Mouse (Mus musculus) intestine, embryonic 16.5 days (tissue): ENCODE data around the gene Kel. TPM values are rescaled to one million over a fixed set of nuclear protein-coding genes. Genes with fewer than 3 reads are reported as not detected.
A peak's percentile ranks its signal among the peaks of the same experiment; 100 is the strongest.

ENCODE experiments used
- ATAC-seq: fragments of 200-750 bp; cut with Nextera tagmentation; 2 replicates; pipeline ENCODE4 v1.8.0; 2017; ENCODE audit warnings: moderate TSS enrichment, moderate library complexity
- H3K27ac ChIP-seq: fragments of 300-500 bp; sonication (generic); 2 replicates; pipeline ENCODE4 v1.5.1; 2014; ENCODE audit warnings: mild to moderate bottlenecking, low read length
- H3K27me3 ChIP-seq: fragments of 300-500 bp; sonication (generic); replicated peaks from 2 replicates; pipeline ENCODE4 v1.6.1; 2014; ENCODE audit warnings: low read length, control low read depth, mixed read lengths; ENCODE audit not compliant: control insufficient read depth, insufficient read depth
- H3K36me3 ChIP-seq: fragments of 300-500 bp; sonication (generic); 2 replicates; pipeline ENCODE4 v1.6.1; 2014; ENCODE audit warnings: low read length, control low read depth; ENCODE audit not compliant: control insufficient read depth, insufficient read depth
- H3K4me1 ChIP-seq: fragments of 300-500 bp; sonication (generic); 2 replicates; pipeline ENCODE4 v1.6.1; 2014; ENCODE audit warnings: low read length, control low read depth, mixed read lengths; ENCODE audit not compliant: control insufficient read depth, insufficient read depth
- H3K4me2 ChIP-seq: fragments of 300-500 bp; sonication (generic); 2 replicates; pipeline ENCODE4 v1.6.1; 2014; ENCODE audit warnings: low read depth, low read length, control low read depth
- H3K4me3 ChIP-seq: fragments of 300-500 bp; sonication (generic); 2 replicates; pipeline ENCODE4 v1.5.1; 2014; ENCODE audit warnings: mild to moderate bottlenecking, low read length
- H3K9ac ChIP-seq: fragments of 300-500 bp; sonication (generic); 2 replicates; pipeline ENCODE4 v1.6.1; 2014; ENCODE audit warnings: low read depth, low read length
- H3K9me3 ChIP-seq: fragments of 300-500 bp; sonication (generic); 2 replicates; pipeline ENCODE4 v1.6.1; 2016; ENCODE audit warnings: low read length, control low read depth; ENCODE audit not compliant: control insufficient read depth
- WGBS: fragments of 180-500 bp; shearing (Covaris S2); extraction: QIAGEN DNeasy Blood & Tissue Kit; methylation state at CpG from one replicate; pipeline ENCODE4 v1.1.7; 2014; 5-methylcytosine and 5-hydroxymethylcytosine counted together
- polyA plus RNA-seq: library from polyadenylated mRNA; unstranded; fragments of >200 nt; fragmentation: Nextera tagmentation; extraction: Ambion mirVana; gene quantifications from 2 replicates; pipeline ENCODE4 v1.2.1, GENCODE M21; 2015

The Kel gene
- polyA plus RNA-seq, 1 experiment from 2014 or later = 5.5 TPM

GRCm38 (mm10) chr6:41658487-41658886, 45.7 kb downstream of the Kel start:
- no peak for ATAC-seq
- Histone ChIP-seq H3K27me3 (no peaks in the 10 kb centered on the region), H3K27ac (no peak overlapping the region), H3K9me3 (no peaks in the 10 kb centered on the region), H3K4me2 (no peak overlapping the region), H3K4me1 (no peaks in the 10 kb centered on the region), H3K36me3 (no peaks in the 10 kb centered on the region), H3K9ac (no peak overlapping the region), H3K4me3 (no peak overlapping the region)
- 62% methylated on average over 1 of the region's 1 CpGs for WGBS

GRCm38 (mm10) chr6:41654648-41655047, 49.5 kb downstream of the Kel start:
- no peak overlapping the region for H3K27ac ChIP-seq
- no peak for ATAC-seq
- no peaks in the 10 kb centered on the region for H3K36me3 ChIP-seq
- no peaks in the 10 kb centered on the region for H3K4me1 ChIP-seq
- H3K9me3 ChIP-seq = no peaks in the 10 kb centered on the region
- no peaks in the 10 kb centered on the region for H3K27me3 ChIP-seq
- 77% methylated on average over 8 of the region's 8 CpGs for WGBS
- no peak overlapping the region for H3K4me3 ChIP-seq
- no peak overlapping the region for H3K4me2 ChIP-seq
- no peak overlapping the region for H3K9ac ChIP-seq

- Histone ChIP-seq H3K4me1 (no peaks in the 10 kb centered on the region), H3K27ac (no peak overlapping the region), H3K4me3 (no peak overlapping the region), H3K27me3 (no peaks in the 10 kb centered on the region), H3K9me3 (no peaks in the 10 kb centered on the region), H3K9ac (no peak overlapping the region), H3K36me3 (no peaks in the 10 kb centered on the region), H3K4me2 (no peak overlapping the region)
- 91% methylated on average over 5 of the region's 5 CpGs for WGBS
- no peak for ATAC-seq
Measured at GRCm38 (mm10) chr6:41653173-41653572, 51.0 kb downstream of the Kel start.

DNA sequence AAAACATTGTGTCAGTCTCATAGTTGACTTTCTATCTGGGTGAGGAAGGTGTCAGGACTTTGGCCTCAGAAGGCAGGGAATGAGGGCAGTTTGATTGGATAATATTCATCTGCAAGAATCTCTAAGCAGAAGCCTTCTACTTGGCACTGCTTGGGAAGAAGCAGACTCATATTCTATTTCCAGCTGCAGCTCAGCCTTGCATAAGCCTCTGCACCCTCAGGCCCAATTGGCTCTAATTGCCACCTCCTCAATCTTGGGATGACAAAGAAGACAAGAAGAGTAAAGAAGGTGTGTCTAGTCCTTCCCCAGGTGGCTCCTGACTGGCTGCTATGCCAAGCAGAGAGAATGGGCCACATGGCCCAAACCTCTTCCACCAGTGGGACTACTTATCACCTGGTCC, 57.5 kb downstream of the Kel start:
- ATAC-seq = no peak
- no peaks in the 10 kb centered on the region for H3K27me3 ChIP-seq
- no peaks in the 10 kb centered on the region for H3K9me3 ChIP-seq
- H3K9ac ChIP-seq = no peak overlapping the region
- no peak overlapping the region for H3K4me2 ChIP-seq
- H3K27ac ChIP-seq = no peak overlapping the region
- no peak overlapping the region for H3K4me3 ChIP-seq
- no peaks in the 10 kb centered on the region for H3K4me1 ChIP-seq
- H3K36me3 ChIP-seq = no peaks in the 10 kb centered on the region

- H3K4me3 ChIP-seq = no peak overlapping the region
- ATAC-seq = no peak
- WGBS = 90% methylated on average over 3 of the region's 3 CpGs
Measured at GRCm38 (mm10) chr6:41646220-41646619, 57.9 kb downstream of the Kel start.

GRCm38 (mm10) chr6:41643227-41643626, 60.9 kb downstream of the Kel start:
- Histone ChIP-seq H3K4me3 (no peak overlapping the region), H3K27ac (no peak overlapping the region), H3K4me2 (no peak overlapping the region), H3K36me3 (no peaks in the 10 kb centered on the region), H3K27me3 (no peaks in the 10 kb centered on the region), H3K9me3 (no peaks in the 10 kb centered on the region), H3K4me1 (no peaks in the 10 kb centered on the region), H3K9ac (no peak overlapping the region)
- WGBS = 89% methylated on average over 3 of the region's 3 CpGs
- peak; percentile 11; the same call in 1 of the 2 replicates for ATAC-seq

More at GRCm38 (mm10) chr6:41646220-41646619, 57.9 kb downstream of the Kel start:
- Histone ChIP-seq H3K9me3 (no peaks in the 10 kb centered on the region), H3K4me1 (no peaks in the 10 kb centered on the region), H3K9ac (no peak overlapping the region), H3K36me3 (no peaks in the 10 kb centered on the region), H3K27ac (no peak overlapping the region), H3K4me2 (no peak overlapping the region), H3K27me3 (no peaks in the 10 kb centered on the region)

DNA sequence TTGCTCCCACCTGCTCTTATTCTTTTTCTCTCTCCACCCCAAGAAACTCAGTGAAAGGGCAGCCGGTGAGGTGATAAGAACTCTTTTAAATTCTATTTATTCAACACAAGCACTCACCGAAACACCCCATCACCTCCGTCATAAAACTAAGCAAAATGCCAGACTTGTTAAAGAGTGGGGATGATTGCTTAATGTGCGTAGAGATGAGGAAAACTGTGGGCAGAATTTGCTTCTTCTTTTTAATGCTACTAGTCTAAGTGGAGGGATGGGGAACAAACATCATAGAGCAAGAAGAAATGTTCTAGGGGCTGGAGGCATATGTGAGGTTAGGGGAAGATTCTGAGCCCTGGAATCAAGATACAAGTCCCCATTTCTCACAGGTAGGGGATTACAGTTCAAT, 61.4 kb downstream of the Kel start:
- H3K9me3 ChIP-seq = no peaks in the 10 kb centered on the region
- H3K36me3 ChIP-seq = no peaks in the 10 kb centered on the region
- no peaks in the 10 kb centered on the region for H3K4me1 ChIP-seq
- H3K27me3 ChIP-seq = no peaks in the 10 kb centered on the region
- WGBS = 64% methylated on average over 4 of the region's 4 CpGs
- no peak overlapping the region for H3K27ac ChIP-seq
- H3K4me2 ChIP-seq = no peak overlapping the region
- no peak overlapping the region; the same call in 1 of the 2 replicates for H3K4me3 ChIP-seq
- H3K9ac ChIP-seq = no peak overlapping the region
- no peak for ATAC-seq

GRCm38 (mm10) chr6:41641173-41641866, 62.8 kb downstream of the Kel start:
- Histone ChIP-seq H3K4me2 (0 out of 2 replicates have a peak overlapping the region, but pooled peaks have one; percentile 0), H3K27ac (no peak overlapping the region), H3K27me3 (no peaks in the 10 kb centered on the region), H3K4me1 (no peaks in the 10 kb centered on the region), H3K4me3 (0 out of 2 replicates have a peak overlapping the region, but pooled peaks have one; percentile 18), H3K36me3 (no peaks in the 10 kb centered on the region), H3K9me3 (no peaks in the 10 kb centered on the region), H3K9ac (no peak overlapping the region)
- 55% methylated on average over 6 of the region's 6 CpGs for WGBS
- peak; percentile 93 for ATAC-seq

GRCm38 (mm10) chr6:41640449-41640848, 63.7 kb downstream of the Kel start:
- H3K27ac ChIP-seq = no peak overlapping the region
- no peaks in the 10 kb centered on the region for H3K27me3 ChIP-seq
- ATAC-seq = no peak
- H3K9ac ChIP-seq = no peak overlapping the region
- no peaks in the 10 kb centered on the region for H3K4me1 ChIP-seq
- H3K4me3 ChIP-seq = no peak overlapping the region
- H3K4me2 ChIP-seq = no peak overlapping the region
- no peaks in the 10 kb centered on the region for H3K36me3 ChIP-seq
- WGBS = 74% methylated on average over 3 of the region's 3 CpGs
- H3K9me3 ChIP-seq = no peaks in the 10 kb centered on the region
